Mouse (Mus musculus) cerebellum, adult 2 months (tissue): ENCODE data around the gene Fam173b.

Experiments used
- CTCF ChIP-seq: fragments of 200-500 bp; IDR thresholded peaks from 2 replicates; pipeline ENCODE4 v1.5.1; 2011; ENCODE audit warnings: low read depth, mild to moderate bottlenecking, control low read depth, low read length, moderate library complexity, borderline replicate concordance; ENCODE audit not compliant: insufficient read depth
- POLR2A ChIP-seq: fragments of 200-500 bp; IDR thresholded peaks from 2 replicates; pipeline ENCODE4 v1.6.1; 2011; ENCODE audit warnings: low read length, control low read depth, borderline replicate concordance; ENCODE audit not compliant: insufficient read depth

DNA sequence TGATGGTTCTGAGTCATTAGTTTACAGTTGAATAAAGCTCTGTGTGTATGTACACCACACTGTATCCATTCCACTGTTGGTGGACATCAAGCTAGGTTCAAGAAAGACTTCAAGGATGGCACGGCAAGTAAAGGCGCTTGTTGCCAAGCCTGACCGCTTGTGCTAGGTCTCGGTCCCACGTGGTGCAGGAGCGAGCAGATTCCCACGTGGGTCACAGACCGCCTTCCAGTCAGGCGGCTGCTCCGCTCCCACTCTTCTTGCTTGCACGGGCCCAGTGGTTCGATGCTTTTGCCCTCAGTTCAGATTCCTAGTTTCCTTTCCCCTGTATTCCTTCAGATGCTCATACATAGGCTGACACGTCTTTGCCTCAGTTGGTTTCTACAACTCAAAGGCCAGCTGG lies 1.5 kb downstream of the Fam173b start:
- TF ChIP-seq POLR2A (no peak), CTCF (no peak)
